Mouse (Mus musculus) kidney, adult 11 months (tissue): Measurements from ENCODE around the gene Castor2.

Source experiments
- DNase-seq: peaks from one replicate; pipeline ENCODE4 v3.0.0; 2022

Gene Castor2

GRCm38 (mm10) chr5:134102720-134103119, 3.2 kb downstream of the Castor2 start:
- DNase-seq, result no peak

GRCm38 (mm10) chr5:134105829-134106228, 6.3 kb downstream of the Castor2 start:
- DNase-seq, result no peak

GRCm38 (mm10) chr5:134114981-134115380, 15.5 kb downstream of the Castor2 start:
- no peak for DNase-seq

- no peak for DNase-seq
These were observed 16.2 kb downstream of the Castor2 start for GRCm38 (mm10) chr5:134115639-134116259.

GRCm38 (mm10) chr5:134118798-134119407, 19.4 kb downstream of the Castor2 start:
- no peak for DNase-seq

GRCm38 (mm10) chr5:134119481-134120120, 20.1 kb downstream of the Castor2 start:
- no peak for DNase-seq

- DNase-seq, result no peak
These were observed 20.6 kb downstream of the Castor2 start for GRCm38 (mm10) chr5:134120135-134120534.

- DNase-seq, result no peak
These were observed 21.8 kb downstream of the Castor2 start for GRCm38 (mm10) chr5:134121138-134121892.

- DNase-seq, result no peak
These were observed 22.4 kb downstream of the Castor2 start for GRCm38 (mm10) chr5:134121893-134122259.

GRCm38 (mm10) chr5:134123846-134124245, 24.3 kb downstream of the Castor2 start:
- DNase-seq, result no peak

- DNase-seq, result no peak
These were observed 26.7 kb downstream of the Castor2 start for GRCm38 (mm10) chr5:134126232-134126631.

GRCm38 (mm10) chr5:134131586-134131985, 32.1 kb downstream of the Castor2 start:
- no peak for DNase-seq

- peak; percentile 31 for DNase-seq
These were observed 36.5 kb downstream of the Castor2 start for GRCm38 (mm10) chr5:134136022-134136421.

GRCm38 (mm10) chr5:134137933-134138332, 38.4 kb downstream of the Castor2 start:
- no peak for DNase-seq

- DNase-seq, result no peak
These were observed 39.9 kb downstream of the Castor2 start for GRCm38 (mm10) chr5:134139429-134139828.

GRCm38 (mm10) chr5:134141236-134141635, 41.7 kb downstream of the Castor2 start:
- no peak for DNase-seq

GRCm38 (mm10) chr5:134142381-134142780, 42.9 kb downstream of the Castor2 start:
- no peak for DNase-seq

- no peak for DNase-seq
These were observed 45.5 kb downstream of the Castor2 start for GRCm38 (mm10) chr5:134144986-134145385.

GRCm38 (mm10) chr5:134147194-134147753, 47.8 kb downstream of the Castor2 start:
- no peak for DNase-seq

- no peak for DNase-seq
These were observed 48.6 kb downstream of the Castor2 start for GRCm38 (mm10) chr5:134148153-134148552.

- no peak for DNase-seq
These were observed 52.4 kb downstream of the Castor2 start for GRCm38 (mm10) chr5:134151895-134152294.

GRCm38 (mm10) chr5:134155916-134156466, 56.5 kb downstream of the Castor2 start:
- DNase-seq, result no peak

- DNase-seq, result peak; percentile 86
These were observed 65.2 kb downstream of the Castor2 start for GRCm38 (mm10) chr5:134164688-134165087.
